Mouse (Mus musculus): ENCODE data around the gene Avpr1b.

DNA sequence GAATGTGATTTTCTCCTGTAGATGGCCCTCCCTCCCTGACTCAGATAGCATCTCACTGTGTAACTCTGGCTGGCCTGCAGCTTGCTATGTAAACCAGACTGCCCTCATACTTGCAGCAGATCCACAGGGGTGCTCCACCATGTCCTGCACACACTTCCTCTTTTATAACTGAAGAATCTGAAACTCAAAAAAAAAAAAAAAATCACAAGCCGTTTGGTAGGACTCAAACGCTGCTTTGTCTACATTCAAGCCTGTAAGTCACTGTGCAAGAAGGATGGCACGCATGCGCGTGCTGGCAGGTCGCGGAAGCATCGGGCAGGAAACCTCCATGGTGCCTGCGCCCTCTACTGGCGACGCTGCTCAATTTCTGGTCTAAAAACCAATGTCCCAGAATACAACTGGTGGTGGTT, 58.9 kb downstream of the Avpr1b start:
- TF ChIP-seq CTCF (IDR thresholded peaks at IDR 0.05; ENCODE audit: control insufficient read depth, insufficient read depth, low read length) (peak; percentile 99), POLR2A (IDR thresholded peaks at IDR 0.05; ENCODE audit: borderline replicate concordance, control insufficient read depth, low read depth, low read length) (no peak; the same call in 1 of the 2 replicates)
